Mouse (Mus musculus): Measurements from ENCODE around the gene Crybg1. TPM values are rescaled to one million over a fixed set of nuclear protein-coding genes. Genes with fewer than 3 reads are reported as not detected.

Gene Crybg1
- polyA plus RNA-seq, 1 experiment from 2014 or later = 1.5 TPM

DNA sequence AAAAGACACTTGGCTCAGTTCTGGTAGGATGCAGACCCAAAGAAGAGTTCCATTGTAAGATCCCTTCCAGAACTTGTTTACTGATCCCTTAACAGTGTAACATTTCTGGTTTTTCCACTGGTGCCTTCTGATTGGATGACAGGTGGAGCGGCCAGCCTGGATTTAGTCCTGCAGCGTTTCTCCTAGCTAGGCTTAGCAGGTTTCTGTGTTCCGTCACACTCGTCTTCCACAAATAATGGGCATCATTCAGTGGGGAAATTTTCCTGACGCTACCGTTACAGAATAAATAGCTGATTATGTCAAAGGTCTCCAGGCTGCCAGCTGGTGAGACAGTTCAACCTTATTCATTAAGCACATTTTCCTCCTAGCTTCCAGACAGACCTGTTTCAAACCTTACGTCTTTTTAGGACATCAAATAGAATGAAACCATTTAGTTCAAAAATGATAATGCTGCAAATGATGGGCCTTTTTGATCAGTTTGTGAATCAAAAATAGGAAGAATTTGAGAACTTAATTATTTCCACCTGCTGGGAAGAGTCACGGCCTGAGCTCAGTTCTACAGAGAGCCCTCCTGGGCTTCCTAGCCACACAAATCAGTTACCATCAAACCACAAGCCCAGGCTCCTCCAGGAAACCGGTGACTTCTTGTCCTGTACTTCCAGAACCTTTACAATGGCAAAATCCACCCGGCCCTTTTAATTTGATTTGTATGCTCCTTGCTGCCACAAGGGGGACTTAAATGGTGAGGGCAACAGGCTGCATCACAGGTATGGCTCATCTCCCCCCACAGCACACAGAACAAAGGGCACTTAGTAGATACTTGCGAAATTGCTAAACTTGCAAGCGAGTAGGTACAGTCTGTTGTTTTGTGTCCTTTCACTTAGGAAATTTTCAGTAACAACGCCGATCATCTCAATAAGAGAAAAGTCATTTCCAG lies 146.4 kb downstream of the Crybg1 start:
- 32% methylated on average over 14 of the region's 14 CpGs for WGBS (ENCODE audit: insufficient replicate concordance)
- Histone ChIP-seq H3K9ac (replicated peaks) (no peak overlapping the region; the same call in none of the 2 replicates), H3K27ac (ENCODE audit: low read depth) (peak overlapping the region; percentile 84), H3K4me3 (ENCODE audit: low read depth, low read length) (peak overlapping the region; percentile 83), H3K36me3 (replicated peaks; ENCODE audit: insufficient read depth, low read length) (no peaks in the 10 kb centered on the region), H3K9me3 (ENCODE audit: low read length) (no peaks in the 10 kb centered on the region), H3K4me1 (ENCODE audit: insufficient read depth) (peaks cover 11% of the 10 kb centered on the region), H3K27me3 (ENCODE audit: insufficient read depth, low read length) (peaks cover 40% of the 10 kb centered on the region), H3K4me2 (ENCODE audit: low read depth, low read length) (peak overlapping the region; percentile 83)
- DNase-seq (peak; percentile 42), ATAC-seq (peak; percentile 69)
- TF ChIP-seq CTCF (IDR thresholded peaks at IDR 0.05; ENCODE audit: low read depth) (peak; percentile 78), EP300 (IDR thresholded peaks at IDR 0.05; ENCODE audit: low read depth) (no peak)

GRCm38 (mm10) chr10:44000156-44000865 lies 148.3 kb downstream of the Crybg1 start:
- no peaks in the 10 kb centered on the region for H3K9me3 ChIP-seq (ENCODE audit: low read length)
- H3K27ac ChIP-seq (ENCODE audit: low read depth) = no peak overlapping the region
- H3K27me3 ChIP-seq (ENCODE audit: insufficient read depth, low read length) = peaks cover 25% of the 10 kb centered on the region
- WGBS (ENCODE audit: insufficient replicate concordance) = 50% methylated on average over 2 of the region's 2 CpGs
- H3K36me3 ChIP-seq (replicated peaks; ENCODE audit: insufficient read depth, low read length) = no peaks in the 10 kb centered on the region
- H3K4me2 ChIP-seq (ENCODE audit: low read depth, low read length) = no peak overlapping the region
- ATAC-seq = no peak
- peaks cover 5% of the 10 kb centered on the region; the same call in 1 of the 2 replicates for H3K4me1 ChIP-seq (ENCODE audit: insufficient read depth)
- H3K9ac ChIP-seq (replicated peaks) = no peak overlapping the region
- TF ChIP-seq EP300 (IDR thresholded peaks at IDR 0.05; ENCODE audit: low read depth) (no peak), CTCF (IDR thresholded peaks at IDR 0.05; ENCODE audit: low read depth) (no peak)
- no peak for DNase-seq
- no peak overlapping the region for H3K4me3 ChIP-seq (ENCODE audit: low read depth, low read length)

DNA sequence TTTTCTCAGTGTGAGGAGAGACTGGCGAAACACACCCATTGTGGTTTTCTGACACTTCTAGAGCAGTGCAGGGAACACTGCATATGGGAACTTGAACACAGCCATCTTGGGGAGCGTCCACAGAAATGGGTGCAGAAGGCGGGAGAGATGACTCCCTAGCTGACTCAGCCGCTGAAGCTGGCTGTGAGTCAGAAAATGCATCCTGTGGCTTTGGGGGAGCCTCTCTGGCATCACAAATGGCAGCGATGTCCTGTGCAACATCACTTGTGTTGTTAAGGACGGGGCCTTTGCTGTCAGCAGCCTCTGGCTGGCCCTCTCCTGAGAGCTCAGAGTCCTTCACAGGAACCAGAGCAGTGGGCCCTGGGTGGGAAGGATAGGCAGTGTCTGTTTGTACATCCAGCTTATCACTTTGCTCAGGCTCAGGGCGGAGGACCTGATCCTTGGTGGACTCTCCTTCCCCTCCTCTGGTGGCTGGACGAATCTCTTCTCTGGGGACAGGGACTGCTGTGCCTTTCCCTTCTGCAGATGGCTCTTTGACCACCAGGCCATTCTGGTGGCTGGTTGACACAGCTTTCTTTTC lies 150.1 kb downstream of the Crybg1 start:
- no peak for TF ChIP-seq CTCF (IDR thresholded peaks at IDR 0.05; ENCODE audit: low read depth)
- 59% methylated on average over 8 of the region's 8 CpGs for WGBS (ENCODE audit: insufficient replicate concordance)
- H3K4me3 ChIP-seq (ENCODE audit: low read depth, low read length) = no peak overlapping the region
- DNase-seq (no peak), ATAC-seq (no peak)
- no peak overlapping the region for H3K27ac ChIP-seq (ENCODE audit: low read depth)
- no peak overlapping the region for H3K4me2 ChIP-seq (ENCODE audit: low read depth, low read length)
- no peaks in the 10 kb centered on the region for H3K9me3 ChIP-seq (ENCODE audit: low read length)
- H3K9ac ChIP-seq (replicated peaks) = no peak overlapping the region
- peaks cover 3% of the 10 kb centered on the region; the same call in 1 of the 2 replicates for H3K4me1 ChIP-seq (ENCODE audit: insufficient read depth)
- H3K27me3 ChIP-seq (ENCODE audit: insufficient read depth, low read length) = peaks cover 8% of the 10 kb centered on the region
- H3K36me3 ChIP-seq (replicated peaks; ENCODE audit: insufficient read depth, low read length) = no peaks in the 10 kb centered on the region

- no peak for ATAC-seq
- no peak for TF ChIP-seq CTCF (IDR thresholded peaks at IDR 0.05; ENCODE audit: low read depth)
- TF ChIP-seq EP300 (IDR thresholded peaks at IDR 0.05; ENCODE audit: low read depth) = no peak
- Histone ChIP-seq H3K36me3 (replicated peaks; ENCODE audit: insufficient read depth, low read length) (no peaks in the 10 kb centered on the region), H3K4me3 (ENCODE audit: low read depth, low read length) (no peak overlapping the region), H3K27me3 (ENCODE audit: insufficient read depth, low read length) (peaks cover 4% of the 10 kb centered on the region; the same call in 1 of the 2 replicates), H3K4me1 (ENCODE audit: insufficient read depth) (peaks cover 3% of the 10 kb centered on the region; the same call in 1 of the 2 replicates), H3K4me2 (ENCODE audit: low read depth, low read length) (no peak overlapping the region), H3K27ac (ENCODE audit: low read depth) (no peak overlapping the region), H3K9ac (replicated peaks) (no peak overlapping the region), H3K9me3 (ENCODE audit: low read length) (no peaks in the 10 kb centered on the region)
- DNase-seq = no peak
- 78% methylated on average over 9 of the region's 9 CpGs for WGBS (ENCODE audit: insufficient replicate concordance)
Observed at GRCm38 (mm10) chr10:43998023-43998422, 150.6 kb downstream of the Crybg1 start.

- no peak overlapping the region for H3K9ac ChIP-seq (replicated peaks)
- peaks cover 4% of the 10 kb centered on the region; the same call in 1 of the 2 replicates for H3K27me3 ChIP-seq (ENCODE audit: insufficient read depth, low read length)
- peaks cover 3% of the 10 kb centered on the region; the same call in 1 of the 2 replicates for H3K4me1 ChIP-seq (ENCODE audit: insufficient read depth)
- H3K27ac ChIP-seq (ENCODE audit: low read depth) = no peak overlapping the region
- ATAC-seq (no peak), DNase-seq (no peak)
- no peak overlapping the region for H3K4me2 ChIP-seq (ENCODE audit: low read depth, low read length)
- no peak overlapping the region for H3K4me3 ChIP-seq (ENCODE audit: low read depth, low read length)
- no peaks in the 10 kb centered on the region for H3K36me3 ChIP-seq (replicated peaks; ENCODE audit: insufficient read depth, low read length)
- 79% methylated on average over 10 of the region's 10 CpGs for whole genome bisulfite sequencing (ENCODE audit: insufficient replicate concordance)
- no peak for TF ChIP-seq CTCF (IDR thresholded peaks at IDR 0.05; ENCODE audit: low read depth)
- TF ChIP-seq EP300 (IDR thresholded peaks at IDR 0.05; ENCODE audit: low read depth) = no peak
- H3K9me3 ChIP-seq (ENCODE audit: low read length) = no peaks in the 10 kb centered on the region
Observed at GRCm38 (mm10) chr10:43997276-43997675, 151.4 kb downstream of the Crybg1 start.
